Mouse (Mus musculus): ENCODE measurements around the gene Sept4. TPM values are rescaled to one million over a fixed set of nuclear protein-coding genes. Genes with fewer than 3 reads are reported as not detected.
A peak's percentile ranks its signal among the peaks of the same experiment; 100 is the strongest.

Gene Sept4
- total and polyA plus RNA-seq, 2 experiments from 2014 or later: 20.6 to 49.1 TPM

GRCm38 (mm10) chr11:87578963-87579601 is 10.4 kb downstream of the Sept4 start:
- 22% methylated on average over 10 of the region's 10 CpGs for WGBS
- Histone ChIP-seq H3K27ac (ENCODE audit: low read depth) (peak overlapping the region; percentile 84), H3K36me3 (replicated peaks; ENCODE audit: control insufficient read depth, insufficient read depth, low read length) (no peaks in the 10 kb centered on the region), H3K4me1 (ENCODE audit: control insufficient read depth, insufficient read depth) (peaks cover 23% of the 10 kb centered on the region), H3K9me3 (replicated peaks; ENCODE audit: control insufficient read depth, low read length) (no peaks in the 10 kb centered on the region), H3K4me2 (ENCODE audit: low read depth, low read length) (peak overlapping the region; percentile 74), H3K4me3 (ENCODE audit: low read depth, low read length) (peak overlapping the region; percentile 52), H3K9ac (replicated peaks; ENCODE audit: low read depth, low read length) (peak overlapping the region; percentile 63; the same call in 1 of the 2 replicates), H3K27me3 (ENCODE audit: control insufficient read depth, insufficient read depth, low read length) (no peaks in the 10 kb centered on the region)
- DNase-seq (ENCODE audit: low spot score) (no peak), ATAC-seq (ENCODE audit: insufficient read depth, low read depth) (peak; percentile 45)
- TF ChIP-seq CTCF (IDR thresholded peaks at IDR 0.05; ENCODE audit: low read depth): no peak

GRCm38 (mm10) chr11:87579713-87580112 is 11.0 kb downstream of the Sept4 start:
- ATAC-seq (ENCODE audit: insufficient read depth, low read depth) (no peak), DNase-seq (ENCODE audit: low spot score) (no peak)
- 29% methylated on average over 1 of the region's 1 CpGs for WGBS
- no peaks in the 10 kb centered on the region for H3K27me3 ChIP-seq (ENCODE audit: control insufficient read depth, insufficient read depth, low read length)
- TF ChIP-seq CTCF (IDR thresholded peaks at IDR 0.05; ENCODE audit: low read depth): no peak
- TF ChIP-seq EP300 (IDR thresholded peaks at IDR 0.05; ENCODE audit: low read depth): peak; percentile 14; the same call in 1 of the 2 replicates
- H3K4me2 ChIP-seq (ENCODE audit: low read depth, low read length): peak overlapping the region; percentile 74
- peak overlapping the region; percentile 84 for H3K27ac ChIP-seq (ENCODE audit: low read depth)
- H3K36me3 ChIP-seq (replicated peaks; ENCODE audit: control insufficient read depth, insufficient read depth, low read length): no peaks in the 10 kb centered on the region
- H3K4me3 ChIP-seq (ENCODE audit: low read depth, low read length): peak overlapping the region; percentile 52; the same call in 1 of the 2 replicates
- peaks cover 28% of the 10 kb centered on the region for H3K4me1 ChIP-seq (ENCODE audit: control insufficient read depth, insufficient read depth)
- no peak overlapping the region; the same call in 1 of the 2 replicates for H3K9ac ChIP-seq (replicated peaks; ENCODE audit: low read depth, low read length)
- no peaks in the 10 kb centered on the region for H3K9me3 ChIP-seq (replicated peaks; ENCODE audit: control insufficient read depth, low read length)

DNA sequence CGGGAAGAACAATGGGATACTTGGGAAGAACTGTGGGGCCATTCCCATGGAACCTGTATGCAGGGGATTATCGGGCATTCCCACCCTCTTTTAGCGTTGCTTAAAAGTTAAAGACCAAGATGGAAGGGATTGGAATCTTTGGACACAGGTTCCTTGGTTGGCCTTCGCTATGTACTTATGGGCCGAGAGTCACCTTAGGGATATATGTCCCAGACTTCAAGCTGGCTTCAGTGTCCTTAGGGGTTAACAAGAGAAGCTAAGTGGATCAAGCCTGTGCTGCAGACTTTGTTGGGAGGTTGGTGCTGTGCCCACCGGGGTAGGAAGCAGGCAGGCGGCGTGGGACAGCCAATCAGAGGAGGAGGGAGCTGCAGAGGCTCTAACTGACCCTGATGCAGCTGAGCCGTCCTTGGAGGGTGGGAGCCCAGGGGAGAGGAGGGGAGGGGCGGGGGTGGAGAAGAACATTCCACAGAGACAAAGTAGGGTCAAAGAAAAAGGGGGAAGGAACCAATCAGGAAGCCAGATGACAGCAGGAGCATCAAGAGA is 11.9 kb downstream of the Sept4 start:
- Histone ChIP-seq H3K4me2 (ENCODE audit: low read depth, low read length) (peak overlapping the region; percentile 74; the same call in 1 of the 2 replicates), H3K27ac (ENCODE audit: low read depth) (0 out of 2 replicates have a peak overlapping the region, but pooled peaks have one; percentile 84), H3K9ac (replicated peaks; ENCODE audit: low read depth, low read length) (no peak overlapping the region), H3K4me1 (ENCODE audit: control insufficient read depth, insufficient read depth) (peaks cover 28% of the 10 kb centered on the region), H3K36me3 (replicated peaks; ENCODE audit: control insufficient read depth, insufficient read depth, low read length) (no peaks in the 10 kb centered on the region; the same call in 1 of the 2 replicates), H3K27me3 (ENCODE audit: control insufficient read depth, insufficient read depth, low read length) (no peaks in the 10 kb centered on the region), H3K9me3 (replicated peaks; ENCODE audit: control insufficient read depth, low read length) (no peaks in the 10 kb centered on the region), H3K4me3 (ENCODE audit: low read depth, low read length) (no peak overlapping the region; the same call in 1 of the 2 replicates)
- 55% methylated on average over 10 of the region's 10 CpGs for WGBS
- TF ChIP-seq CTCF (IDR thresholded peaks at IDR 0.05; ENCODE audit: low read depth): no peak
- no peak for TF ChIP-seq EP300 (IDR thresholded peaks at IDR 0.05; ENCODE audit: low read depth)
- DNase-seq (ENCODE audit: low spot score) (no peak), ATAC-seq (ENCODE audit: insufficient read depth, low read depth) (no peak)

DNA sequence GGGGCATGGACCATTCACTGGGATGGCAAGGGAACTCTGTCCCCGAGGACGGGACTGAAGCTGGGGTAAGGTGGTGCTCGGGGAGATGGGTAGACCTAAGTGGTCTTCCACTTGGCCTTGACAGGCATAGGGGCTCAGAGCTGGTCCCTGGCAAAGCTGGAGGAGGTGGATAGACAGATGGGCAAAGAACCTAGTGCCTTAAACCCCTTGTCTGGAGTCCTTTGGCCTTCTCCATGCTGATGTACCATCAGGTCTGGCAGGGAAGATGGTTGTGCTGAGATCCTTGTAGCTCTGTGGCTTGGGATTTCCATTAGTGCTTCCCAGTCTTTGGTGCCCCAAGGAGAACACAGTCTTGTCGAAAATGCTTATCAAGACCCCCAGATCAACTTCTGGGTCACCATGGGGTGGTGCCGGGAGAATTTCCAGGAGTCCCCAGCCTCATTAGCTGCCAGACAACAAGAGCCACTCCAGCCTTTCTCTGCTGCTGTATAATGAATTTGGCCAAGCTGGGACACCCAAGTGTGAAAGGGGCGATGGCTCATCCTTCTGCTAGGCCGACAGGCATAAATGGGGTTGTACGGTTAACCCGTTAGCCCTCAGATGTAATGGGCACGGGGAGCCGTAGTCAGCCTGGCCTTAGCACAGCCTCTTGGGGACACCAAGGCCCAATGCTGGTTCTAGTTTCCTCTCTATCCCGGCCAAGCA is 12.6 kb downstream of the Sept4 start:
- DNase-seq (ENCODE audit: low spot score): no peak
- no peak overlapping the region for H3K4me3 ChIP-seq (ENCODE audit: low read depth, low read length)
- ATAC-seq (ENCODE audit: insufficient read depth, low read depth): no peak
- H3K4me1 ChIP-seq (ENCODE audit: control insufficient read depth, insufficient read depth): peaks cover 28% of the 10 kb centered on the region
- no peak overlapping the region for H3K9ac ChIP-seq (replicated peaks; ENCODE audit: low read depth, low read length)
- H3K4me2 ChIP-seq (ENCODE audit: low read depth, low read length): no peak overlapping the region; the same call in 1 of the 2 replicates
- H3K9me3 ChIP-seq (replicated peaks; ENCODE audit: control insufficient read depth, low read length): no peaks in the 10 kb centered on the region
- H3K36me3 ChIP-seq (replicated peaks; ENCODE audit: control insufficient read depth, insufficient read depth, low read length): no peaks in the 10 kb centered on the region; the same call in 1 of the 2 replicates
- no peaks in the 10 kb centered on the region for H3K27me3 ChIP-seq (ENCODE audit: control insufficient read depth, insufficient read depth, low read length)
- 82% methylated on average over 12 of the region's 12 CpGs for whole genome bisulfite sequencing
- no peak overlapping the region for H3K27ac ChIP-seq (ENCODE audit: low read depth)
- no peak for TF ChIP-seq CTCF (IDR thresholded peaks at IDR 0.05; ENCODE audit: low read depth)
- TF ChIP-seq EP300 (IDR thresholded peaks at IDR 0.05; ENCODE audit: low read depth): no peak

DNA sequence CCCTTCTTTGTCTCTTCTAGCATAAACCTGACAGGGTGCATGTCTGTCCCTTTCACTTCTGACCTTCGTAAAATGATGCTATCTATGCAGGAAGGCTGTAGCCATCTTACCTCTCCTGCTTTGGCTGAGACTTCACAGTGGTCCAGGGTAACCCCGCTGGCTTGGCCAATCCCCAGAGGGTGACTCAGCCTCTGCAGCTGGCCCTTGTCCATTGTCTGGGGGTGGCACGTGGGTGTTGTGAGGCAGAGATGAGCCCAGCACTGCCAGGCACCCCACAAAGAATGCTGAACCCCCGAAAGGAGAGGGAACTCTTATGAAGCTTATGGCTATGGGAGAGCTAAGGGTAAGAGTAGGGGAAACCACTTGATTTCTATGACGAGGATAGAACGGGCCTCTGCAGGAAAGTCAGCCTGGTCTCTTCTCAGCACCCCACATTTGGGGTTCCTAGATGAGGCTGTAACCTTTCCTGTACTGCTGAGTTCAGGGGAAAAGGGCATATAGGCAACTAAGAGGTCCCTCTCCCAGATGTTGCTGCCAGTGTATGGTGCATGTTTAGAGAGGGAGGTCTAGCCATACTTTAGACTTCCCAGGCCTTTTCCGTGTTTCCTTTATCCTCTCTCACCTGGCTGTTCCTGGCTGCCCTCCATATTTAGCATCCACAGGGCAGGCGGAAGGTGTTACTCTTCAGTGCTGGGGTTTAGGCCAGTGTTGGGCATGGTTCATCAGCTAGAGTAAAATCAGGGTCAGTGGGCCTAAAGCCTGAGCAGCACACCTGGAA is 13.4 kb downstream of the Sept4 start:
- ATAC-seq (ENCODE audit: insufficient read depth, low read depth) (no peak), DNase-seq (ENCODE audit: low spot score) (no peak)
- no peak for TF ChIP-seq CTCF (IDR thresholded peaks at IDR 0.05; ENCODE audit: low read depth)
- H3K9ac ChIP-seq (replicated peaks; ENCODE audit: low read depth, low read length): no peak overlapping the region
- no peaks in the 10 kb centered on the region; the same call in 1 of the 2 replicates for H3K36me3 ChIP-seq (replicated peaks; ENCODE audit: control insufficient read depth, insufficient read depth, low read length)
- H3K4me2 ChIP-seq (ENCODE audit: low read depth, low read length): no peak overlapping the region
- no peaks in the 10 kb centered on the region for H3K27me3 ChIP-seq (ENCODE audit: control insufficient read depth, insufficient read depth, low read length)
- H3K4me1 ChIP-seq (ENCODE audit: control insufficient read depth, insufficient read depth): peaks cover 27% of the 10 kb centered on the region
- WGBS: 71% methylated on average over 8 of the region's 8 CpGs
- no peak overlapping the region for H3K4me3 ChIP-seq (ENCODE audit: low read depth, low read length)
- H3K27ac ChIP-seq (ENCODE audit: low read depth): no peak overlapping the region
- no peaks in the 10 kb centered on the region for H3K9me3 ChIP-seq (replicated peaks; ENCODE audit: control insufficient read depth, low read length)
